ENCODE assay signal across 7 mouse cellular contexts in the genomic region with DNA sequence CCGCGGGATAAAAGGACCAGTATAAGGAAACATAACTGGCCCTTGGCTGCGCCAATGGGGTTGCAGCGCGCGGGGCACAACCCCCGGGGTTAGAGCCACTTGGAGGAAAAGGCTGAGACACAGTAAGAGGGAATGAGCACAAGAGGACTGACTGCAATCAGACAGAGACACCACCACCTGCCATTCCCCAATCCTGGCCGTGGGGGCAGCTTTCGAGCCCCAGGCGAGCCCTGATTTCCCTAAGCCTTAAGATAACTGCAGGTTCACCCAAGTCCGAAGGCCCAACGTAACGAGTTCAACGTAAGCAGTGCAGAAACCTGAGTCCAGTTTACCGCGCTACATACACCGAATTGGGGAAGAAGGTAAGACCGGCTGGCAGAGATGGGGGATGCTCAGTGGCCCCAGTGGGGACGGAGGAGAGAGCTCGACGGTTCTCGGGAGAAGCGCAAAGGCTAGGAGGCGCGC. TPM values are rescaled to one million over a fixed set of nuclear protein-coding genes. Genes with fewer than 3 reads are reported as not detected.
DNase-seq lines count a peak whose midpoint lies in the region; ATAC-seq and TF ChIP-seq lines count a peak whose summit lies in the region.

No protein-coding gene starts in this region.

- TF ChIP-seq CTCF in testis, adult 2 months (IDR thresholded peaks at IDR 0.05; ENCODE audit: control insufficient read depth, insufficient read depth, insufficient replicate concordance, low read depth, low read length), result no peak

- TF ChIP-seq POLR2A in testis, adult 2 months (IDR thresholded peaks at IDR 0.05; ENCODE audit: control insufficient read depth, low read depth, low read length), result no peak

- DNase-seq in testis, postnatal 10 days (ENCODE audit: low spot score), result no peak
- DNase-seq in c-Kit-positive CD71-positive TER-119-negative erythroid progenitor cells, embryonic 14.5 days (ENCODE audit: low read depth), result peak; percentile 61
- peak; percentile 62 for DNase-seq in liver
- no peak for DNase-seq in thymus, postnatal 0 days (ENCODE audit: low spot score)

- H3K27ac ChIP-seq in testis, adult 2 months (ENCODE audit: control insufficient read depth, insufficient read depth, low read depth, low read length), result peak overlapping the region; percentile 82
- H3K27ac ChIP-seq in neural tube, embryonic 15.5 days (replicated peaks), result peak overlapping the region; percentile 98

- H3K9me3 ChIP-seq in neural tube, embryonic 15.5 days (replicated peaks), result no peaks in the 10 kb centered on the region

- H3K27me3 ChIP-seq in testis, adult 2 months (ENCODE audit: control insufficient read depth, insufficient read depth, low read length), result no peaks in the 10 kb centered on the region
- H3K27me3 ChIP-seq in neural tube, embryonic 15.5 days (replicated peaks), result no peaks in the 10 kb centered on the region

- peaks cover under 1% of the 10 kb centered on the region; the same call in 1 of the 2 replicates for H3K36me3 ChIP-seq in testis, adult 2 months (ENCODE audit: control insufficient read depth, insufficient read depth, low read length)
- H3K36me3 ChIP-seq in neural tube, embryonic 15.5 days, result peaks cover 5% of the 10 kb centered on the region

- peak overlapping the region; percentile 85 for H3K4me2 ChIP-seq in neural tube, embryonic 15.5 days

- peak overlapping the region; percentile 71 for H3K9ac ChIP-seq in neural tube, embryonic 15.5 days (replicated peaks)

- H3K4me1 ChIP-seq in testis, adult 2 months (ENCODE audit: control insufficient read depth, insufficient read depth, low read length), result no peaks in the 10 kb centered on the region; the same call in 1 of the 2 replicates
- peaks cover 20% of the 10 kb centered on the region for H3K4me1 ChIP-seq in neural tube, embryonic 15.5 days

- H3K4me3 ChIP-seq in testis, adult 2 months (ENCODE audit: control insufficient read depth, low read depth, low read length), result peak overlapping the region; percentile 90
- H3K4me3 ChIP-seq in neural tube, embryonic 15.5 days (replicated peaks), result peak overlapping the region; percentile 87

- peak; percentile 12 to 59 for ATAC-seq in hematopoietic stem cell, adult 5-6 weeks (replicated peaks in 1 of 2; ENCODE audit: insufficient read depth in 1 of 2, low FRiP score in 2 of 2, low TSS enrichment in 1 of 2, low read depth in 1 of 2, poor library complexity in 2 of 2, severe bottlenecking in 2 of 2)
- ATAC-seq in neural tube, embryonic 15.5 days (ENCODE audit: low FRiP score), result peak; percentile 76; the same call in 1 of the 2 replicates

- WGBS in neural tube, embryonic 15.5 days, result under 1% methylated on average over 25 of the region's 25 CpGs

RNA-seq across cellular contexts. Expression of a gene that starts 0.4 kb away (rescaled TPM):
- 7.3 and 9.7 TPM in 2 replicates for polyA plus RNA-seq in testis, adult 2 months (2012; rRNA removed)
- total RNA-seq in hematopoietic stem cell, adult 5-6 weeks (2017), result 1.2 TPM in 1 of 2 replicates, not detected in the other
- 1.5 and 1.9 TPM in 2 replicates for polyA plus RNA-seq in neural tube, embryonic 15.5 days (2015; fragmentation: Nextera tagmentation; extraction: Ambion mirVana)
- 0.57 and 0.88 TPM in 2 replicates for polyA plus RNA-seq in thymus, postnatal 0 days (2015; fragmentation: Nextera tagmentation; extraction: Ambion mirVana)

RNA-seq across cellular contexts. Expression of a gene that starts 0.6 kb away (rescaled TPM):
- polyA plus RNA-seq in testis, adult 2 months (2012; rRNA removed), result 47.2 and 49.0 TPM in 2 replicates
- total RNA-seq in hematopoietic stem cell, adult 5-6 weeks (2017), result 64.3 and 83.3 TPM in 2 replicates
- 54.0 and 61.9 TPM in 2 replicates for polyA plus RNA-seq in neural tube, embryonic 15.5 days (2015; fragmentation: Nextera tagmentation; extraction: Ambion mirVana)
- polyA plus RNA-seq in thymus, postnatal 0 days (2015; fragmentation: Nextera tagmentation; extraction: Ambion mirVana), result 46.1 and 47.2 TPM in 2 replicates

RNA-seq across cellular contexts. Expression of a gene that starts 13.7 kb away (rescaled TPM):
- 22.2 and 24.8 TPM in 2 replicates for polyA plus RNA-seq in testis, adult 2 months (2012; rRNA removed)
- 33.8 and 37.6 TPM in 2 replicates for total RNA-seq in hematopoietic stem cell, adult 5-6 weeks (2017)
- 111 and 120 TPM in 2 replicates for polyA plus RNA-seq in neural tube, embryonic 15.5 days (2015; fragmentation: Nextera tagmentation; extraction: Ambion mirVana)
- polyA plus RNA-seq in thymus, postnatal 0 days (2015; fragmentation: Nextera tagmentation; extraction: Ambion mirVana), result 126 and 144 TPM in 2 replicates

RNA-seq across cellular contexts. Expression of a gene that starts 13.9 kb away (rescaled TPM):
- 107 and 116 TPM in 2 replicates for polyA plus RNA-seq in testis, adult 2 months (2012; rRNA removed)
- 11.4 and 16.0 TPM in 2 replicates for total RNA-seq in hematopoietic stem cell, adult 5-6 weeks (2017)
- polyA plus RNA-seq in neural tube, embryonic 15.5 days (2015; fragmentation: Nextera tagmentation; extraction: Ambion mirVana), result 86.8 and 90.4 TPM in 2 replicates
- 73.6 and 80.4 TPM in 2 replicates for polyA plus RNA-seq in thymus, postnatal 0 days (2015; fragmentation: Nextera tagmentation; extraction: Ambion mirVana)

RNA-seq across cellular contexts. Expression of a gene that starts 22.8 kb away (rescaled TPM):
- 53.2 and 60.0 TPM in 2 replicates for polyA plus RNA-seq in testis, adult 2 months (2012; rRNA removed)
- 5.8 and 11.3 TPM in 2 replicates for total RNA-seq in hematopoietic stem cell, adult 5-6 weeks (2017)
- 14.2 and 14.9 TPM in 2 replicates for polyA plus RNA-seq in neural tube, embryonic 15.5 days (2015; fragmentation: Nextera tagmentation; extraction: Ambion mirVana)
- polyA plus RNA-seq in thymus, postnatal 0 days (2015; fragmentation: Nextera tagmentation; extraction: Ambion mirVana), result 7.0 TPM in 2 replicates

Comparison
In these comparisons a context has a peak if more than half of its experiments do, and no peak if none do; other contexts are left out.
1. DNase-seq: peak in c-Kit-positive CD71-positive TER-119-negative erythroid progenitor cells, embryonic 14.5 days (single experiment) and liver (single experiment); none in testis, postnatal 10 days (single experiment) and thymus, postnatal 0 days (single experiment).